Mouse (Mus musculus) lung, postnatal 0 days (tissue): ENCODE results near the gene Gnpat. TPM values are rescaled to one million over a fixed set of nuclear protein-coding genes. Genes with fewer than 3 reads are reported as not detected.

Experiments
- ATAC-seq: fragments of 200-750 bp; cut with Nextera tagmentation; 2 replicates; pipeline ENCODE4 v1.8.0; 2017; ENCODE audit warnings: moderate library complexity
- DNase-seq: peaks from one replicate; pipeline ENCODE4 v3.0.0-alpha.2; 2016; ENCODE audit warnings: low spot score
- H3K27ac ChIP-seq: fragments of 300-500 bp; sonication (generic); 2 replicates; pipeline ENCODE4 v1.5.1; 2014; ENCODE audit warnings: antibody characterized with exemption, mild to moderate bottlenecking, low read length, mixed read lengths
- H3K27me3 ChIP-seq: fragments of 300-500 bp; sonication (generic); replicated peaks from 2 replicates; pipeline ENCODE4 v1.6.1; 2014; ENCODE audit warnings: low read length, mixed read lengths; ENCODE audit not compliant: insufficient read depth
- H3K36me3 ChIP-seq: fragments of 300-500 bp; sonication (generic); 2 replicates; pipeline ENCODE4 v1.6.1; 2014; ENCODE audit warnings: low read length, mixed read lengths; ENCODE audit not compliant: insufficient read depth
- H3K4me1 ChIP-seq: fragments of 300-500 bp; sonication (generic); 2 replicates; pipeline ENCODE4 v1.6.1; 2014; ENCODE audit warnings: antibody characterized with exemption, low read depth, low read length, mixed read lengths; ENCODE audit not compliant: insufficient read depth
- H3K4me2 ChIP-seq: fragments of 300-500 bp; sonication (generic); replicated peaks from 2 replicates; pipeline ENCODE4 v1.6.1; 2014; ENCODE audit warnings: low read depth, mild to moderate bottlenecking, low read length, moderate library complexity, mixed read lengths
- H3K4me3 ChIP-seq: fragments of 300-500 bp; sonication (generic); 2 replicates; pipeline ENCODE4 v1.5.1; 2014; ENCODE audit warnings: low read depth, low read length
- H3K9ac ChIP-seq: fragments of 300-500 bp; sonication (generic); replicated peaks from 2 replicates; pipeline ENCODE4 v1.6.1; 2014; ENCODE audit warnings: low read depth, mild to moderate bottlenecking
- H3K9me3 ChIP-seq: fragments of 300-500 bp; sonication (generic); 2 replicates; pipeline ENCODE4 v1.6.1; 2016; ENCODE audit warnings: low read length, mixed read lengths
- CTCF ChIP-seq: IDR thresholded peaks from 2 replicates; pipeline ENCODE4 v1.5.1; 2016; ENCODE audit warnings: antibody characterized with exemption, mild to moderate bottlenecking
- EP300 ChIP-seq: IDR thresholded peaks from 2 replicates; pipeline ENCODE4 v1.6.1; 2016; ENCODE audit warnings: antibody characterized with exemption, mild to moderate bottlenecking, control low read depth
- WGBS: fragments of 180-500 bp; shearing (Covaris S2); extraction: QIAGEN DNeasy Blood & Tissue Kit; methylation state at CpG from one replicate; pipeline ENCODE4 v1.1.7; 2014; 5-methylcytosine and 5-hydroxymethylcytosine counted together
- polyA plus RNA-seq: library from polyadenylated mRNA; unstranded; fragments of >200 nt; fragmentation: Nextera tagmentation; extraction: Ambion mirVana; gene quantifications from 2 replicates; pipeline ENCODE4 v1.2.1, GENCODE M21; 2015

The Gnpat gene
- polyA plus RNA-seq, 1 experiment from 2014 or later, result 71.5 TPM

DNA sequence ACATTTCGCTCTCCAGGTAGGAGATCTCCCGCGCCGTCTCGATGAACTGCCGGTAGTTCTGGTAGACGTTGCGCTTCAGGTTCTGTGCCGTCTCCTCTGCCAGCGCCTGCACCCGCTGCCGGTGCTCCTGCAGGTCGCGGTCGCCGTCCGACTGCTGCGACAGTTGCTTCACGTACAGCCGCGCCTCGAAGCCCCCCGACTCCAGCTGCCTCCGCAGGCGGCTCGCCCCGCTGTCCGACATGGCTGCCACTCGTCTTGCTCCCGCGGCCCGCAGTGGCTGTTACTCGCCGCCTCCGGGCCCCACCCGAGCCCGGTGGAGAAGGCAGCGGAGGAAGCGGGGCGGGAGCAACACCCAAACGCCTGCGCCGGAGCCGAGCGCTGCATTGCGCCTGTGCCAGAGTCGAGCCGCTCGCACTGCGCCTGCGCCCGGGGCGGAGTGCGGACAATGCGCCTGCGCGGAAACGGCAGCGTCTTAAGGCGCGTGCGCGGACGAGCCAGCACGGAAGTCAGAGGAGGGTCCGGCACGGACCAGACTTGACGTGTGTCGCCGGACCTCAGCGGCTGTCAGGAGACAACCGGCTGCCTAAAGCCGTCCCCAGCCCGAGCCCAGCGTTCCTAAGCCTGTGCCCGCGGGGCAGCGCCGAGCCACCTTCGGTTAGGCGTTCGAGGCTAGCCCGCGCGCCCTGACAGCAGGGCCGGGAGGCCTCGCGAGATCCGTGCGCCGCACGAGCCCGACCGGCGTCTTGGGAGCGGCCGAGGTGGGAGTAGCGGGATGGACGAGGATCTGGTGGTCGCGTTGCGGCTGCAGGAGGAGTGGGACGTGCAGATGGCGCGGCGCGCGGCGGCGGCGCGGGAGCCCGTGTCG is 34.8 kb downstream of the Gnpat start, which contains the start of the genes Exoc8 and Sprtn:
Exoc8 (minus strand) TSS at position 320 of the 865 bp plus-strand sequence.
Sprtn (plus strand) TSS at position 501 of the 865 bp plus-strand sequence.
- Histone ChIP-seq H3K4me1 (peaks cover 5% of the 10 kb centered on the region; the same call in 1 of the 2 replicates), H3K27ac (peak within 1 kb of the TSS; percentile 88), H3K9me3 (no peaks in the 10 kb centered on the region), H3K9ac (peak within 1 kb of the TSS; percentile 78), H3K4me3 (peak within 1 kb of the TSS; percentile 86), H3K27me3 (no peaks in the 10 kb centered on the region), H3K4me2 (peak within 1 kb of the TSS; percentile 99), H3K36me3 (peaks cover 18% of the 10 kb centered on the region; the same call in 1 of the 2 replicates)
- WGBS, result 1% methylated on average over 112 of the region's 114 CpGs
- DNase-seq, result peak; percentile 97
- ATAC-seq, result peak; percentile 84
- peak; percentile 2 for TF ChIP-seq CTCF
- TF ChIP-seq EP300, result no peak

DNA sequence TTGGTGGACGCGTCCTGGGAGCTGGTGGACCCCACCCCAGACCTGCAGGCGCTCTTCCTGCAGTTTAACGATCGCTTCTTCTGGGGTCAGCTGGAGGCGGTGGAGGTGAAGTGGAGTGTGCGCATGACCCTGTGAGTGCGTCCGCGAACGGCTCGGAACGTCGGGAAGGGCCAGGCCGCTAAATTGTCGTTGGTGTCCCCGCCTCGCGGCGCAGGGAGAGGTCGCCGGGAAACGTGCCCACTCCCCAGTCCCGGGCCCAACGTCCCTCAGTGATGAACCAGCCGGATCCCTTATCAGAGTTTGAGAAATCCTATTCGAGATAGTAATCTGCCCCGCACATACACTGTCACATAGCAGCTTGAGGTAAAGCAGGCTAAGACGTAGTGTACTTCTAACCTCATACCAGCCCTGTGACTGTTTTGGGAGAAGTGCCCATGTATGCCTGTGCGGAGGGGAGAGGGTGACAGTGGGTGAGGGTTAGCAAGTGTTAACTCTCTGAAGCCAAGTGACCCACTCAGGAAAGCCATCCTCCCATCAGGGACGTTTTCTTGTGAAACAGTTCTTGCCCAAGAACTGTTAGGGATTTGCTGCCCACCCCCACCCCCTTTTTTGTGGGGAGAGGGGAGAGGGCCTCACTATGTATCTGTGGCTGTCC is 35.5 kb downstream of the Gnpat start:
- H3K4me3 ChIP-seq, result peak overlapping the region; percentile 86
- peaks cover 5% of the 10 kb centered on the region; the same call in 1 of the 2 replicates for H3K4me1 ChIP-seq
- peak; percentile 1; the same call in 1 of the 2 replicates for ATAC-seq
- peak overlapping the region; percentile 78 for H3K9ac ChIP-seq
- H3K4me2 ChIP-seq, result peak overlapping the region; percentile 99
- H3K9me3 ChIP-seq, result no peaks in the 10 kb centered on the region
- peak overlapping the region; percentile 88 for H3K27ac ChIP-seq
- DNase-seq, result peak; percentile 28
- 3% methylated on average over 31 of the region's 31 CpGs for WGBS
- H3K27me3 ChIP-seq, result no peaks in the 10 kb centered on the region
- H3K36me3 ChIP-seq, result peaks cover 21% of the 10 kb centered on the region; the same call in 1 of the 2 replicates
- no peak for TF ChIP-seq CTCF
- TF ChIP-seq EP300, result no peak

- Histone ChIP-seq H3K4me3 (no peak overlapping the region), H3K4me2 (no peak overlapping the region), H3K9me3 (no peaks in the 10 kb centered on the region), H3K27ac (no peak overlapping the region), H3K9ac (no peak overlapping the region), H3K36me3 (peaks cover 27% of the 10 kb centered on the region; the same call in 1 of the 2 replicates), H3K4me1 (peaks cover 4% of the 10 kb centered on the region; the same call in 1 of the 2 replicates), H3K27me3 (no peaks in the 10 kb centered on the region)
- 88% methylated on average over 15 of the region's 15 CpGs for WGBS
- ATAC-seq (no peak), DNase-seq (no peak)
- TF ChIP-seq EP300 (no peak), CTCF (no peak)
These were observed 40.4 kb downstream of the Gnpat start for GRCm38 (mm10) chr8:124903198-124903597.

- WGBS, result 84% methylated on average over 2 of the region's 2 CpGs
- Histone ChIP-seq H3K4me3 (no peak overlapping the region), H3K27me3 (no peaks in the 10 kb centered on the region), H3K4me1 (0 out of 2 replicates have a peak, but pooled peaks cover 4% of the 10 kb centered on the region), H3K27ac (no peak overlapping the region), H3K4me2 (no peak overlapping the region), H3K9me3 (no peaks in the 10 kb centered on the region), H3K9ac (no peak overlapping the region), H3K36me3 (peaks cover 27% of the 10 kb centered on the region)
- DNase-seq (no peak), ATAC-seq (no peak)
- no peak for TF ChIP-seq EP300
- no peak for TF ChIP-seq CTCF
These were observed 42.6 kb downstream of the Gnpat start for GRCm38 (mm10) chr8:124905482-124905881.

DNA sequence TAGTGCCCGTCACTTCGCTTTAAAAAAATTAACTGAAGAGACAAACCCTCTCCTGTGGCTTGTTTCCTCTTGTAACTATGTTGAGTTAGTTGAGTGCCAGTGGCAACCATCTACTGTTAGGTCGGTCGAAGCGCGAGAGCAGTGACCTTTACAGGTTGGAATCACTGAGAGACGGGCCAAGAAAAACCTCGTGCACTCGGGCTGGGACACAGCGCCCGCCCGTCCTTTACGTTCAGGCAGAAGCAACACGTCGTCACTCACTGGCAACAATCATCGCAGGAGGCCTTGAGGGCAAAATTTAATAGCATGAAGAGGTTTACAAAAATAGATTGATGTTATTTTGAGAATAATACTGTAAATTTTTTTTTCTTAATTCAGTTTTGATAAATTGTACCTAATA is 47.1 kb downstream of the Gnpat start:
- DNase-seq (no peak), ATAC-seq (no peak)
- H3K36me3 ChIP-seq, result peaks cover 20% of the 10 kb centered on the region
- 0 out of 2 replicates have a peak, but pooled peaks cover 4% of the 10 kb centered on the region for H3K4me1 ChIP-seq
- H3K27me3 ChIP-seq, result no peaks in the 10 kb centered on the region
- WGBS, result 93% methylated on average over 16 of the region's 16 CpGs
- no peak overlapping the region for H3K27ac ChIP-seq
- H3K9ac ChIP-seq, result no peak overlapping the region
- no peak overlapping the region for H3K4me3 ChIP-seq
- TF ChIP-seq EP300, result no peak
- TF ChIP-seq CTCF, result no peak
- H3K9me3 ChIP-seq, result no peaks in the 10 kb centered on the region
- no peak overlapping the region for H3K4me2 ChIP-seq

GRCm38 (mm10) chr8:124910349-124910748 is 47.5 kb downstream of the Gnpat start:
- Histone ChIP-seq H3K4me3 (no peak overlapping the region), H3K9me3 (no peaks in the 10 kb centered on the region), H3K27me3 (no peaks in the 10 kb centered on the region), H3K4me1 (0 out of 2 replicates have a peak, but pooled peaks cover 4% of the 10 kb centered on the region), H3K36me3 (peaks cover 23% of the 10 kb centered on the region), H3K27ac (no peak overlapping the region), H3K9ac (no peak overlapping the region), H3K4me2 (no peak overlapping the region)
- TF ChIP-seq CTCF (no peak), EP300 (no peak)
- DNase-seq (no peak), ATAC-seq (no peak)
- WGBS, result 81% methylated on average over 10 of the region's 10 CpGs
